Mouse (Mus musculus): ENCODE results near the gene 4930539E08Rik. TPM values are rescaled to one million over a fixed set of nuclear protein-coding genes. Genes with fewer than 3 reads are reported as not detected.

Gene 4930539E08Rik
- total RNA-seq, 2 experiments from 2014 or later, result 0.09 TPM; not detected in 1

- DNase-seq, result no peak
Observed at GRCm38 (mm10) chr17:28895217-28895875, 19.8 kb downstream of the 4930539E08Rik start.

GRCm38 (mm10) chr17:28894050-28894767 lies 20.9 kb downstream of the 4930539E08Rik start:
- DNase-seq, result no peak

- DNase-seq, result no peak
Observed at GRCm38 (mm10) chr17:28886266-28886665, 28.9 kb downstream of the 4930539E08Rik start.

GRCm38 (mm10) chr17:28885231-28885630 lies 29.9 kb downstream of the 4930539E08Rik start:
- no peak for DNase-seq

GRCm38 (mm10) chr17:28883941-28884516 lies 31.1 kb downstream of the 4930539E08Rik start:
- no peak for DNase-seq

- no peak for DNase-seq
Observed at GRCm38 (mm10) chr17:28882810-28883209, 32.3 kb downstream of the 4930539E08Rik start.

- peak; percentile 74 for DNase-seq
Observed at GRCm38 (mm10) chr17:28882316-28882715, 32.8 kb downstream of the 4930539E08Rik start.

GRCm38 (mm10) chr17:28879931-28880391 lies 35.2 kb downstream of the 4930539E08Rik start:
- DNase-seq, result peak; percentile 77

GRCm38 (mm10) chr17:28876821-28877220 lies 38.3 kb downstream of the 4930539E08Rik start:
- peak; percentile 41 for DNase-seq

GRCm38 (mm10) chr17:28876331-28876730 lies 38.8 kb downstream of the 4930539E08Rik start:
- DNase-seq, result no peak

GRCm38 (mm10) chr17:28875316-28875715 lies 39.8 kb downstream of the 4930539E08Rik start:
- peak; percentile 45 for DNase-seq

GRCm38 (mm10) chr17:28874825-28875224 lies 40.3 kb downstream of the 4930539E08Rik start:
- peak; percentile 45 for DNase-seq

- no peak for DNase-seq
Observed at GRCm38 (mm10) chr17:28874216-28874615, 40.9 kb downstream of the 4930539E08Rik start.

- no peak for DNase-seq
Observed at GRCm38 (mm10) chr17:28872322-28872721, 42.8 kb downstream of the 4930539E08Rik start.

GRCm38 (mm10) chr17:28871831-28872230 lies 43.3 kb downstream of the 4930539E08Rik start:
- DNase-seq, result no peak

GRCm38 (mm10) chr17:28870435-28870834 lies 44.7 kb downstream of the 4930539E08Rik start:
- no peak for DNase-seq

- no peak for DNase-seq
Observed at GRCm38 (mm10) chr17:28869412-28870110, 45.6 kb downstream of the 4930539E08Rik start.

- no peak for DNase-seq
Observed at GRCm38 (mm10) chr17:28867381-28867780, 47.7 kb downstream of the 4930539E08Rik start.

- no peak for DNase-seq
Observed at GRCm38 (mm10) chr17:28866921-28867320, 48.2 kb downstream of the 4930539E08Rik start.

GRCm38 (mm10) chr17:28864464-28864863 lies 50.7 kb downstream of the 4930539E08Rik start:
- DNase-seq, result no peak

GRCm38 (mm10) chr17:28863926-28864325 lies 51.2 kb downstream of the 4930539E08Rik start:
- no peak for DNase-seq

- DNase-seq, result no peak
Observed at GRCm38 (mm10) chr17:28858205-28858604, 56.9 kb downstream of the 4930539E08Rik start, which contains the start of gene Pnpla1. Gene Pnpla1 (plus strand): TSS chr17:28858411.

Data from gastrocnemius, postnatal 10 days (tissue).